Mouse (Mus musculus) stomach, embryonic 16.5 days (tissue): Measurements from ENCODE around the gene Dirc2. TPM values are rescaled to one million over a fixed set of nuclear protein-coding genes. Genes with fewer than 3 reads are reported as not detected.

Source experiments
- ATAC-seq: fragments of 200-750 bp; cut with Nextera tagmentation; 2 replicates; pipeline ENCODE4 v1.8.0; 2017; ENCODE audit warnings: moderate number of reproducible peaks, moderate TSS enrichment; ENCODE audit not compliant: insufficient read depth, low FRiP score
- H3K27ac ChIP-seq: fragments of 300-500 bp; sonication (generic); 2 replicates; pipeline ENCODE4 v1.5.1; 2014; ENCODE audit warnings: low read length
- H3K27me3 ChIP-seq: fragments of 300-500 bp; sonication (generic); 2 replicates; pipeline ENCODE4 v1.6.1; 2014; ENCODE audit warnings: low read length, control low read depth, mixed read lengths; ENCODE audit not compliant: control insufficient read depth, insufficient read depth
- H3K36me3 ChIP-seq: fragments of 300-500 bp; sonication (generic); 2 replicates; pipeline ENCODE4 v1.6.1; 2014; ENCODE audit warnings: low read length; ENCODE audit not compliant: control insufficient read depth, insufficient read depth
- H3K4me1 ChIP-seq: fragments of 300-500 bp; sonication (generic); 2 replicates; pipeline ENCODE4 v1.6.1; 2014; ENCODE audit warnings: low read length, control low read depth, mixed read lengths; ENCODE audit not compliant: control insufficient read depth, insufficient read depth
- H3K4me2 ChIP-seq: fragments of 300-500 bp; sonication (generic); 2 replicates; pipeline ENCODE4 v1.6.1; 2014; ENCODE audit warnings: low read depth, low read length, mixed read lengths
- H3K4me3 ChIP-seq: fragments of 300-500 bp; sonication (generic); replicated peaks from 2 replicates; pipeline ENCODE4 v1.5.1; 2014; ENCODE audit warnings: mild to moderate bottlenecking, low read length
- H3K9ac ChIP-seq: fragments of 300-500 bp; sonication (generic); 2 replicates; pipeline ENCODE4 v1.6.1; 2014; ENCODE audit warnings: low read length
- H3K9me3 ChIP-seq: fragments of 300-500 bp; sonication (generic); replicated peaks from 2 replicates; pipeline ENCODE4 v1.6.1; 2016; ENCODE audit warnings: low read length, control low read depth; ENCODE audit not compliant: control insufficient read depth
- WGBS: fragments of 180-500 bp; shearing (Covaris S2); extraction: QIAGEN DNeasy Blood & Tissue Kit; methylation state at CpG from one replicate; pipeline ENCODE4 v1.1.7; 2014; 5-methylcytosine and 5-hydroxymethylcytosine counted together
- polyA plus RNA-seq: library from polyadenylated mRNA; unstranded; fragments of >200 nt; fragmentation: Nextera tagmentation; extraction: Ambion mirVana; gene quantifications from 2 replicates; pipeline ENCODE4 v1.2.1, GENCODE M21; 2015

The Dirc2 gene
- polyA plus RNA-seq, 1 experiment from 2014 or later, result 8.2 TPM

- Histone ChIP-seq H3K9me3 (no peaks in the 10 kb centered on the region), H3K9ac (no peak overlapping the region), H3K4me3 (no peak overlapping the region), H3K36me3 (no peaks in the 10 kb centered on the region), H3K4me1 (no peaks in the 10 kb centered on the region), H3K27me3 (no peaks in the 10 kb centered on the region), H3K27ac (no peak overlapping the region), H3K4me2 (no peak overlapping the region)
- WGBS, result 84% methylated on average over 6 of the region's 6 CpGs
- no peak for ATAC-seq
Observed at GRCm38 (mm10) chr16:35791962-35792521, 22.9 kb upstream of the Dirc2 start.

DNA sequence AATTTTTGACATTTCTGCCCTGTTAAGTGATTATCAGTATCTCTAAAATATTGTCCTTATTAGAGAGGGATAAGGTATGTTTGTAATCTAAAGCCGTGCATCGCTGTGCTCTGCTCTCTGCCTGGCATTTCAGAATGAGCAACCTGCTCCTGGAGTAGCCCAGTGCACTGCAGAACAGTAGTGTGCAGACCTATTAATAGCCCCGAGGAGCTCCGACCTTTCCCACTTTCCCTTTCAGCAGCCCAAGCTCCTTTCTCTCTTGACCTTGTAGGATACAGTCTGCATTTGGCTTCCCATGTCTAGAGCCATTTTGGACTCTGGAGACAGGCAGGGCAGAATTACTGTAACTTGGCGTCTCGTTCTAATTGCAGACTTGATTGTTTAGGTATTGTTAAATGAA is 19.2 kb upstream of the Dirc2 start:
- 89% methylated on average over 6 of the region's 6 CpGs for WGBS
- Histone ChIP-seq H3K4me3 (no peak overlapping the region), H3K27me3 (no peaks in the 10 kb centered on the region), H3K9ac (no peak overlapping the region), H3K9me3 (no peaks in the 10 kb centered on the region), H3K36me3 (no peaks in the 10 kb centered on the region), H3K4me2 (no peak overlapping the region), H3K4me1 (no peaks in the 10 kb centered on the region), H3K27ac (no peak overlapping the region)
- ATAC-seq, result no peak

DNA sequence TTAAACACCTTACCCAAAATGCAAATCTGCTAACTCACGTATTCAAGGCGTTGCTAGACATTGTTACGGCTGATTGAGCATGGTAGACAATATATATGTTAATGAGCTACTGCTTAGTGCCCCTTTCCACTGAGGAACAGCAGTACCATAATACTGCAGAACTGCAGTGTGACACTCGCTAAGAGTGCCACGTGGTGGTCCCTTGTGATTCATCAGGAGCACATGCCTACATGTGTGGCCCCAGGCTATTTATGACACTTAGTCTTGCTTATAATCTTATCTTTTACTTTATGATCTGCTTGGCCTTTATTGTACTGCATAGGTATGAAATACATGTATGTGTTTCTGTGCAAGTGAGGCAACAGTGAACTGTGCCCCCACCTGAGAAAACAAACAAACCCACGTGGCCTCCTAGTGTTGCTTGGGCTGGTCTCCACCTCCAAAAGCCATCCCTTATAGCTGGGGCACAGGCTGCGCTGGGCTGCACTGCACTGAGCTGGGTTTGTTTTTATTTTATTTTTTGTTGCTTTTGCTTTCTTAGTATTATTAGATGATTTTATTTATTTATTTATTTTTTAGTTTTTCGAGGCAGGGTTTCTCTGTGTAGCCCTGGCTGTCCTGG is 18.5 kb upstream of the Dirc2 start:
- no peak for ATAC-seq
- H3K27me3 ChIP-seq, result no peaks in the 10 kb centered on the region
- H3K36me3 ChIP-seq, result no peaks in the 10 kb centered on the region
- H3K4me2 ChIP-seq, result no peak overlapping the region
- no peaks in the 10 kb centered on the region for H3K9me3 ChIP-seq
- no peaks in the 10 kb centered on the region for H3K4me1 ChIP-seq
- H3K9ac ChIP-seq, result no peak overlapping the region
- WGBS, result 84% methylated on average over 8 of the region's 8 CpGs
- H3K27ac ChIP-seq, result no peak overlapping the region
- no peak overlapping the region for H3K4me3 ChIP-seq

- no peak for ATAC-seq
Observed at GRCm38 (mm10) chr16:35787163-35787562, 18.0 kb upstream of the Dirc2 start.

GRCm38 (mm10) chr16:35784134-35784725 is 15.1 kb upstream of the Dirc2 start:
- no peak overlapping the region for H3K9ac ChIP-seq
- no peak overlapping the region for H3K4me3 ChIP-seq
- WGBS, result 55% methylated on average over 7 of the region's 7 CpGs
- H3K4me2 ChIP-seq, result no peak overlapping the region
- no peaks in the 10 kb centered on the region for H3K4me1 ChIP-seq
- no peak overlapping the region for H3K27ac ChIP-seq
- H3K36me3 ChIP-seq, result no peaks in the 10 kb centered on the region
- H3K27me3 ChIP-seq, result no peaks in the 10 kb centered on the region
- ATAC-seq, result no peak
- H3K9me3 ChIP-seq, result no peaks in the 10 kb centered on the region

More at GRCm38 (mm10) chr16:35787163-35787562, 18.0 kb upstream of the Dirc2 start:
- no peak overlapping the region for H3K9ac ChIP-seq
- H3K9me3 ChIP-seq, result no peaks in the 10 kb centered on the region
- H3K27me3 ChIP-seq, result no peaks in the 10 kb centered on the region
- H3K27ac ChIP-seq, result no peak overlapping the region
- no peaks in the 10 kb centered on the region for H3K36me3 ChIP-seq
- WGBS, result 68% methylated on average over 6 of the region's 6 CpGs
- no peak overlapping the region for H3K4me2 ChIP-seq
- no peaks in the 10 kb centered on the region for H3K4me1 ChIP-seq
- H3K4me3 ChIP-seq, result no peak overlapping the region

DNA sequence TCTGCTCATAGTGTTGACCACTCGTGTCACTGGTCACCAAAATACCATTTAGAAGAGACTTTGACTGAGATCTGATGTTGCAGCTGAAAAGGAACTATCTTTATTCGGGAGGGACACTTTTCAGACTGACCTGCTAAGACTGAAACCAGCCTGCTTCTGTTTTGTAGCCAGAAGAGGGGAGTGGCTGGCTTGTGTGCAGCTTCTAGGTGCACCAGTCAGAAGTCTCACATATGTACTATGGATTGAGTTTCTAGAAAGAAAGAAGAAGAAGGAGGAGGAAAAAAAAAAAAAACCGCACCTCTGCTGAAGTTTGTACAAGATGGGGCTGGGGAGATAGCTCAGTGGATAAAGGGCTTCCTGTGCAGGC is 14.0 kb upstream of the Dirc2 start:
- Histone ChIP-seq H3K4me3 (no peak overlapping the region), H3K9ac (no peak overlapping the region), H3K27me3 (no peaks in the 10 kb centered on the region), H3K9me3 (no peaks in the 10 kb centered on the region), H3K4me1 (no peaks in the 10 kb centered on the region), H3K27ac (no peak overlapping the region), H3K36me3 (no peaks in the 10 kb centered on the region), H3K4me2 (no peak overlapping the region)
- 66% methylated on average over 3 of the region's 3 CpGs for WGBS
- no peak for ATAC-seq

- Histone ChIP-seq H3K9ac (no peak overlapping the region), H3K36me3 (no peaks in the 10 kb centered on the region), H3K4me2 (no peak overlapping the region), H3K4me1 (no peaks in the 10 kb centered on the region), H3K27ac (no peak overlapping the region), H3K27me3 (no peaks in the 10 kb centered on the region), H3K4me3 (no peak overlapping the region), H3K9me3 (no peaks in the 10 kb centered on the region)
- ATAC-seq, result no peak
- 84% methylated on average over 13 of the region's 13 CpGs for WGBS
Observed at GRCm38 (mm10) chr16:35782451-35783206, 13.5 kb upstream of the Dirc2 start.

DNA sequence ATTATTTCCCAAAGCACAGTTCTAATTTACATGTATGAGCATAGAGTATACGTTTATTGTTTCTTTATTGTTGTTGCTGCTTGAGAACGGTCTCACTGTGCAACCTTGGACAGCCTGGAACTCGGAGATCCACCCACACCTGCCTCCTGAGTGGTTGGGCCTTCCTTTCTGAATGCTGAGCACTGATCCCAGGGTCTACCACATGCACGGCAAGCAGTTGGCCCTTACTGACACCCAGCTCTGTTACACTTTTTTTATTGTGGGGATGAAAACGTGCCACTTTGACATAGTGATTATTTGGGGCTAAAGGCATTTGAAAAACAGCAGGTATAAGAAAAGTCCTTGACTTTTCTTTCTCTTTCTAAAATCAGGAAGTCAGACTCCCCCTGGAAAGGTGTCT is 12.5 kb upstream of the Dirc2 start:
- H3K4me3 ChIP-seq, result no peak overlapping the region
- H3K27me3 ChIP-seq, result no peaks in the 10 kb centered on the region
- no peaks in the 10 kb centered on the region for H3K4me1 ChIP-seq
- 84% methylated on average over 5 of the region's 5 CpGs for WGBS
- H3K9me3 ChIP-seq, result no peaks in the 10 kb centered on the region
- H3K4me2 ChIP-seq, result no peak overlapping the region
- H3K36me3 ChIP-seq, result no peaks in the 10 kb centered on the region
- no peak overlapping the region for H3K9ac ChIP-seq
- no peak overlapping the region for H3K27ac ChIP-seq
- no peak for ATAC-seq

GRCm38 (mm10) chr16:35781096-35781495 is 11.9 kb upstream of the Dirc2 start:
- ATAC-seq, result no peak
- Histone ChIP-seq H3K27ac (no peak overlapping the region), H3K36me3 (no peaks in the 10 kb centered on the region)

More at GRCm38 (mm10) chr16:35781096-35781495, 11.9 kb upstream of the Dirc2 start:
- Histone ChIP-seq H3K9ac (no peak overlapping the region), H3K27me3 (no peaks in the 10 kb centered on the region), H3K4me1 (no peaks in the 10 kb centered on the region), H3K4me2 (no peak overlapping the region), H3K4me3 (no peak overlapping the region), H3K9me3 (no peaks in the 10 kb centered on the region)
- 89% methylated on average over 9 of the region's 9 CpGs for WGBS
